ENCODE assay signal across 8 mouse cellular contexts in the genomic region with DNA sequence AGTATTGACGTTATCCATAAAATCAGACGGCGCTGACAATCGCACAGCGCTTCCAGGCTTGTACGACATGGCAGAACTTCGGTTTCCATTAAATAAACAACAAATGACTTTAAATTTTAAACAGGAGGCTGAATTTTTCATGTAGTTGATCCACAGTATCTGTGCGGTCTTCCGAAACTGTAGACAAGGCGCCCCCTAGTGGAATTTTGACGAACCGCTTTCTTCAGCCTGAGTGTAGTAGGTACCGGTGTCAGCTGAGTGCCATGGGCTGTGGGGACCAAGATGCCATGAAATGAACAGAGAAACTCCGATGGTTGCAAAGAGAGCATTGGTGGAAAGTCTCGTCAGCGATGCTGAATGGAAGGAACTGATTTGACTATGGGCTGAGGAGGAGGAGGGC. TPM values are rescaled to one million over a fixed set of nuclear protein-coding genes. Genes with fewer than 3 reads are reported as not detected.
DNase-seq lines count a peak whose midpoint lies in the region; ATAC-seq lines count a peak whose summit lies in the region.

No protein-coding gene starts in this region.

- peak; percentile 32 for DNase-seq in gastrocnemius, postnatal 10 days
- no peak for DNase-seq in gastrocnemius, postnatal 25 days
- DNase-seq in 416B (ENCODE audit: low read depth), result peak; percentile 78
- peak; percentile 26 for DNase-seq in T-cell, adult 2 months (ENCODE audit: low spot score)
- DNase-seq in frontal cortex, postnatal 25 days (ENCODE audit: low spot score in 2 of 2), result peak; percentile 43 to 46
- peak; percentile 53 to 69 for DNase-seq in left cerebral cortex, adult 18-20 months (ENCODE audit: low spot score in 2 of 2)
- DNase-seq in thymus, postnatal 4 days, result peak; percentile 74

- 0 out of 2 replicates have a peak, but pooled peaks have one; percentile 46 for ATAC-seq in neutrophil, adult 5-6 weeks (ENCODE audit: extremely low read depth, insufficient number of reproducible peaks, low FRiP score, poor library complexity, severe bottlenecking)

RNA-seq across cellular contexts. Expression of a gene that starts 17.8 kb away (rescaled TPM):
- total RNA-seq in gastrocnemius, postnatal 10 days (2021), result 1 to 10 TPM; 7.2 to 7.5 TPM
- total RNA-seq in gastrocnemius, postnatal 25 days (2021), result 1 to 10 TPM; 6.6 to 9.2 TPM
- 1 to 10 TPM; 2.7 to 3.0 TPM for total RNA-seq in left cerebral cortex, adult 18-20 months (2021)
- total RNA-seq in neutrophil, adult 5-6 weeks (2017), result 38.2 and 39.3 TPM in 2 replicates
